Mouse (Mus musculus) embryonic facial prominence, embryonic 11.5 days (tissue): ENCODE data around the gene Rtl1. TPM values are rescaled to one million over a fixed set of nuclear protein-coding genes. Genes with fewer than 3 reads are reported as not detected.

Experiments used
- ATAC-seq: fragments of 200-750 bp; cut with Nextera tagmentation; replicated peaks from 2 replicates; pipeline ENCODE4 v1.8.0; 2017; ENCODE audit warnings: low read depth; ENCODE audit not compliant: insufficient number of reproducible peaks, low FRiP score, low TSS enrichment
- DNase-seq: peaks from one replicate; pipeline ENCODE4 v3.0.0-alpha.2; 2015; ENCODE audit warnings: low spot score
- H3K27ac ChIP-seq: fragments of 300-500 bp; sonication (generic); replicated peaks from 2 replicates; pipeline ENCODE4 v1.5.1; 2014; ENCODE audit warnings: mild to moderate bottlenecking, low read depth, low read length, control low read depth
- H3K27me3 ChIP-seq: fragments of 300-500 bp; sonication (generic); 2 replicates; pipeline ENCODE4 v1.6.1; 2014; ENCODE audit warnings: mild to moderate bottlenecking, low read length, moderate library complexity, mixed read lengths; ENCODE audit not compliant: control insufficient read depth, insufficient read depth
- H3K36me3 ChIP-seq: fragments of 300-500 bp; sonication (generic); replicated peaks from 2 replicates; pipeline ENCODE4 v1.6.1; 2014; ENCODE audit warnings: low read depth, mild to moderate bottlenecking, low read length, moderate library complexity, mixed read lengths; ENCODE audit not compliant: control insufficient read depth, insufficient read depth
- H3K4me1 ChIP-seq: fragments of 300-500 bp; sonication (generic); 2 replicates; pipeline ENCODE4 v1.6.1; 2014; ENCODE audit warnings: low read length, mixed read lengths; ENCODE audit not compliant: control insufficient read depth, insufficient read depth
- H3K4me2 ChIP-seq: fragments of 300-500 bp; sonication (generic); 2 replicates; pipeline ENCODE4 v1.6.1; 2014; ENCODE audit warnings: low read depth, mild to moderate bottlenecking, control low read depth, low read length, moderate library complexity
- H3K4me3 ChIP-seq: fragments of 300-500 bp; sonication (generic); 2 replicates; pipeline ENCODE4 v1.5.1; 2014; ENCODE audit warnings: low read depth, low read length, control low read depth
- H3K9ac ChIP-seq: fragments of 300-500 bp; sonication (generic); replicated peaks from 2 replicates; pipeline ENCODE4 v1.6.1; 2014; ENCODE audit warnings: mild to moderate bottlenecking, control low read depth, low read length
- H3K9me3 ChIP-seq: fragments of 300-500 bp; sonication (generic); replicated peaks from 2 replicates; pipeline ENCODE4 v1.6.1; 2016; ENCODE audit warnings: mild to moderate bottlenecking, low read length, inconsistent platforms, mixed read lengths; ENCODE audit not compliant: control insufficient read depth
- WGBS: fragments of 180-500 bp; shearing (Covaris S2); extraction: QIAGEN DNeasy Blood & Tissue Kit; methylation state at CpG from one replicate; pipeline ENCODE4 v1.1.7; 2014; 5-methylcytosine and 5-hydroxymethylcytosine counted together
- polyA plus RNA-seq: library from polyadenylated mRNA; unstranded; fragments of >200 nt; fragmentation: Nextera tagmentation; extraction: Ambion mirVana; gene quantifications from 2 replicates; pipeline ENCODE4 v1.2.1, GENCODE M21; 2014

The Rtl1 gene
- polyA plus RNA-seq, 1 experiment from 2014 or later = 0.84 TPM

GRCm38 (mm10) chr12:109615371-109615770, 15.2 kb upstream of the Rtl1 start:
- H3K27me3 ChIP-seq = no peaks in the 10 kb centered on the region
- H3K9ac ChIP-seq = no peak overlapping the region
- no peaks in the 10 kb centered on the region for H3K4me1 ChIP-seq
- H3K4me3 ChIP-seq = no peak overlapping the region
- DNase-seq = no peak
- ATAC-seq = no peak
- no peak overlapping the region for H3K27ac ChIP-seq
- H3K4me2 ChIP-seq = no peak overlapping the region
- no peaks in the 10 kb centered on the region; the same call in none of the 2 replicates for H3K36me3 ChIP-seq
- WGBS = 71% methylated on average over 8 of the region's 8 CpGs
- peaks cover 2% of the 10 kb centered on the region; the same call in 1 of the 2 replicates for H3K9me3 ChIP-seq

- Histone ChIP-seq H3K9me3 (peaks cover 6% of the 10 kb centered on the region; the same call in 1 of the 2 replicates), H3K36me3 (no peaks in the 10 kb centered on the region; the same call in none of the 2 replicates), H3K9ac (no peak overlapping the region), H3K27ac (no peak overlapping the region), H3K4me2 (peak overlapping the region; percentile 13; the same call in 1 of the 2 replicates), H3K4me3 (no peak overlapping the region), H3K27me3 (no peaks in the 10 kb centered on the region), H3K4me1 (no peaks in the 10 kb centered on the region)
- WGBS = 43% methylated on average over 10 of the region's 10 CpGs
- no peak for DNase-seq
- no peak for ATAC-seq
Observed at GRCm38 (mm10) chr12:109614416-109614815, 14.3 kb upstream of the Rtl1 start.

- peak; percentile 58 for DNase-seq
- ATAC-seq = no peak
- peak overlapping the region; percentile 41; the same call in 1 of the 2 replicates for H3K9ac ChIP-seq
- H3K27me3 ChIP-seq = no peaks in the 10 kb centered on the region
- H3K9me3 ChIP-seq = peaks cover 6% of the 10 kb centered on the region; the same call in 1 of the 2 replicates
- peak overlapping the region; percentile 27 for H3K4me2 ChIP-seq
- H3K36me3 ChIP-seq = peaks cover 4% of the 10 kb centered on the region
- WGBS = 52% methylated on average over 24 of the region's 34 CpGs
- no peaks in the 10 kb centered on the region for H3K4me1 ChIP-seq
- H3K27ac ChIP-seq = no peak overlapping the region
- H3K4me3 ChIP-seq = peak overlapping the region; percentile 12
Observed at GRCm38 (mm10) chr12:109612392-109613385, 12.6 kb upstream of the Rtl1 start.

- peaks cover 6% of the 10 kb centered on the region; the same call in 1 of the 2 replicates for H3K9me3 ChIP-seq
- WGBS = 36% methylated on average over 13 of the region's 13 CpGs
- H3K36me3 ChIP-seq = peaks cover 4% of the 10 kb centered on the region
- ATAC-seq (no peak), DNase-seq (no peak)
- H3K27me3 ChIP-seq = no peaks in the 10 kb centered on the region
- H3K4me3 ChIP-seq = no peak overlapping the region
- H3K4me1 ChIP-seq = no peaks in the 10 kb centered on the region
- H3K4me2 ChIP-seq = no peak overlapping the region
- H3K27ac ChIP-seq = 0 out of 2 replicates have a peak overlapping the region, but pooled peaks have one; percentile 49
- no peak overlapping the region for H3K9ac ChIP-seq
Observed at GRCm38 (mm10) chr12:109608576-109609440, 8.7 kb upstream of the Rtl1 start.

GRCm38 (mm10) chr12:109607953-109608352, 7.8 kb upstream of the Rtl1 start:
- Histone ChIP-seq H3K4me1 (no peaks in the 10 kb centered on the region), H3K4me2 (no peak overlapping the region), H3K9me3 (peaks cover 6% of the 10 kb centered on the region; the same call in 1 of the 2 replicates), H3K9ac (no peak overlapping the region), H3K27ac (no peak overlapping the region), H3K4me3 (no peak overlapping the region), H3K27me3 (no peaks in the 10 kb centered on the region), H3K36me3 (peaks cover 4% of the 10 kb centered on the region)
- ATAC-seq = peak; percentile 36; the same call in 1 of the 2 replicates
- no peak for DNase-seq
- 20% methylated on average over 9 of the region's 9 CpGs for WGBS

- WGBS = 46% methylated on average over 9 of the region's 9 CpGs
- Histone ChIP-seq H3K27me3 (no peaks in the 10 kb centered on the region), H3K4me2 (no peak overlapping the region), H3K9me3 (peaks cover 6% of the 10 kb centered on the region; the same call in 1 of the 2 replicates), H3K4me1 (no peaks in the 10 kb centered on the region), H3K27ac (no peak overlapping the region), H3K4me3 (no peak overlapping the region), H3K9ac (no peak overlapping the region), H3K36me3 (peaks cover 4% of the 10 kb centered on the region)
- DNase-seq (no peak), ATAC-seq (no peak)
Observed at GRCm38 (mm10) chr12:109607191-109607590, 7.1 kb upstream of the Rtl1 start.

- 64% methylated on average over 16 of the region's 16 CpGs for WGBS
- peaks cover 4% of the 10 kb centered on the region for H3K36me3 ChIP-seq
- no peak overlapping the region for H3K4me3 ChIP-seq
- H3K9ac ChIP-seq = no peak overlapping the region
- H3K27me3 ChIP-seq = no peaks in the 10 kb centered on the region
- ATAC-seq (no peak; the same call in 1 of the 2 replicates), DNase-seq (no peak)
- no peak overlapping the region for H3K27ac ChIP-seq
- no peak overlapping the region for H3K4me2 ChIP-seq
- no peaks in the 10 kb centered on the region for H3K4me1 ChIP-seq
- H3K9me3 ChIP-seq = 0 out of 2 replicates have a peak, but pooled peaks cover 4% of the 10 kb centered on the region
Observed at GRCm38 (mm10) chr12:109604982-109605721, 5.0 kb upstream of the Rtl1 start.
